Mouse (Mus musculus) liver, embryonic 13.5 days (tissue): ENCODE measurements around the gene Fam118b. TPM values are rescaled to one million over a fixed set of nuclear protein-coding genes. Genes with fewer than 3 reads are reported as not detected.

Source experiments
- polyA plus RNA-seq: library from polyadenylated mRNA; unstranded; fragments of >200 nt; fragmentation: Nextera tagmentation; extraction: Ambion mirVana; gene quantifications from 2 replicates; pipeline ENCODE4 v1.2.1, GENCODE M21; 2015

Fam118b gene
- polyA plus RNA-seq, 1 experiment from 2014 or later = 16.9 TPM

Other genes starting within 250 kb of the Fam118b start
- 24.1 and 26.1 TPM in 2 replicates for gene St3gal4, start 148.5 kb downstream of the Fam118b start, polyA plus RNA-seq
- gene Dcps, start 91.7 kb downstream of the Fam118b start, polyA plus RNA-seq = 58.6 and 62.9 TPM in 2 replicates
- gene Srpr, start 67.6 kb downstream of the Fam118b start, polyA plus RNA-seq = 61.6 and 70.1 TPM in 2 replicates
- 5.8 and 6.3 TPM in 2 replicates for gene Tirap, start 67.5 kb downstream of the Fam118b start, polyA plus RNA-seq
- 30.2 and 31.4 TPM in 2 replicates for gene Foxred1, start 56.8 kb downstream of the Fam118b start, polyA plus RNA-seq
- 16.7 and 18.3 TPM in 2 replicates for gene Rpusd4, start 60 bp upstream of the Fam118b start, polyA plus RNA-seq
- 0.36 and 0.53 TPM in 2 replicates for gene Cdon, start 153.3 kb upstream of the Fam118b start, polyA plus RNA-seq